Comparison of ENCODE assay signal across 13 mouse cellular contexts in the genomic region with DNA sequence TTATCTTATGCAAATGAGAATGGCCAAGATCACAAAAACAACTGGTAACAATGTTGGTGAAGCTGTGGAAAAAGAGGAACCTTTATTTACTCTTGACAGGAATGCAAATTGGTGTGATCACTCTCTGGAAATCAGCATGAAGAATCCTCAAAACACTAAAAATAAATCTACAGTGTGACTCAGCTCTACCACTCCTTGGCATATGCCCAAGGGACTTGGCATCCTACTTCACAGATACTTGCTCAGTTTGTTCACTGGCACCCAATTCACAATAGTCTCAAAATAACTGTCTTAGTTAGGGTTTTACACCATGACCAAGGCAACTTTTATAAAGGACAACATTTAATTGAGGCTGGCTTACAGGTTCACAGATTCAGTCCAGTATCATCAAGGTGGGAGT. TPM values are rescaled to one million over a fixed set of nuclear protein-coding genes. Genes with fewer than 3 reads are reported as not detected.
DNase-seq lines count a peak whose midpoint lies in the region; ATAC-seq lines count a peak whose summit lies in the region.
"Had no signal": no experiment of that assay in that cellular context is flagged by ENCODE, and none has a peak within 500 bp of the region (broad histone marks: within the 10 kb centered on the region; RNA-seq: fewer than 3 reads in every experiment).

No protein-coding gene starts in this region.

- ATAC-seq in liver, embryonic 11.5 days (replicated peaks; ENCODE audit: low FRiP score): no peak
- ATAC-seq: Patski had no signal

- H3K4me3 ChIP-seq in liver, embryonic 11.5 days (ENCODE audit: low read depth, low read length): no peak overlapping the region
- H3K4me3 ChIP-seq: forebrain, embryonic 10.5 days; heart, embryonic 15.5 days; kidney, embryonic 15.5 days; liver, embryonic 15.5 days had no signal

- peak; percentile 83 for DNase-seq in Muller cell, postnatal 12 days (ENCODE audit: inconsistent ontology term)
- DNase-seq in adrenal gland, postnatal 25 days: peak; percentile 56
- peak; percentile 21 to 44 for DNase-seq in frontal cortex, postnatal 14 days (ENCODE audit: low spot score in 2 of 2)
- DNase-seq in left cerebral cortex, postnatal 25 days (ENCODE audit: low spot score in 2 of 2): peak; percentile 77 to 95
- DNase-seq in gastrocnemius, adult 8-10 months (ENCODE audit: low spot score in 2 of 2): no peak
- no peak for DNase-seq in liver, embryonic 11.5 days (ENCODE audit: low spot score)
- DNase-seq in lung, postnatal 36 days: no peak
- DNase-seq in kidney, adult 9 months: no peak

- no peaks in the 10 kb centered on the region for H3K9me3 ChIP-seq in liver, embryonic 11.5 days (ENCODE audit: control insufficient read depth, low read length)
- H3K9me3 ChIP-seq: forebrain, embryonic 10.5 days; heart, embryonic 15.5 days; kidney, embryonic 15.5 days; liver, embryonic 15.5 days had no signal

- H3K4me2 ChIP-seq in liver, embryonic 11.5 days: no peak overlapping the region
- H3K4me2 ChIP-seq: heart, embryonic 15.5 days; kidney, embryonic 15.5 days; liver, embryonic 15.5 days had no signal

- no peaks in the 10 kb centered on the region for H3K36me3 ChIP-seq in liver, embryonic 11.5 days (ENCODE audit: control insufficient read depth, insufficient read depth, low read length)
- H3K36me3 ChIP-seq: forebrain, embryonic 10.5 days; heart, embryonic 15.5 days; kidney, embryonic 15.5 days; liver, embryonic 15.5 days had no signal

- no peak overlapping the region for H3K9ac ChIP-seq in liver, embryonic 11.5 days (ENCODE audit: low read depth, low read length)
- H3K9ac ChIP-seq: heart, embryonic 15.5 days; kidney, embryonic 15.5 days; liver, embryonic 15.5 days had no signal

- no peaks in the 10 kb centered on the region for H3K4me1 ChIP-seq in liver, embryonic 11.5 days (replicated peaks; ENCODE audit: control insufficient read depth, insufficient read depth, low read length)
- H3K4me1 ChIP-seq: forebrain, embryonic 10.5 days; heart, embryonic 15.5 days; kidney, embryonic 15.5 days; liver, embryonic 15.5 days had no signal

- H3K27me3 ChIP-seq in liver, embryonic 11.5 days (replicated peaks; ENCODE audit: control insufficient read depth, insufficient read depth, low read length): no peaks in the 10 kb centered on the region
- H3K27me3 ChIP-seq: heart, embryonic 15.5 days; kidney, embryonic 15.5 days; liver, embryonic 15.5 days had no signal

- no peak overlapping the region for H3K27ac ChIP-seq in liver, embryonic 11.5 days (ENCODE audit: low read depth, low read length)
- H3K27ac ChIP-seq: forebrain, embryonic 10.5 days; heart, embryonic 15.5 days; kidney, embryonic 15.5 days; liver, embryonic 15.5 days had no signal

- intact Hi-C loops in left cerebral cortex, postnatal 25 days (cut with DNase I): no loop called here

RNA-seq across cellular contexts. Expression of gene Tas2r138, which starts 5.7 kb away (rescaled TPM):
- not detected in 2 replicates for total RNA-seq in adrenal gland, postnatal 25 days (2021)
- total RNA-seq in left cerebral cortex, postnatal 25 days (2021): not detected
- not detected for total RNA-seq in gastrocnemius, adult 8-10 months (2022)
- polyA plus RNA-seq in liver, embryonic 11.5 days (2014; fragmentation: Nextera tagmentation; extraction: Ambion mirVana): not detected in 2 replicates
- polyA plus RNA-seq: forebrain, embryonic 10.5 days; heart, embryonic 15.5 days; kidney, embryonic 15.5 days; liver, embryonic 15.5 days; Patski had no signal

RNA-seq across cellular contexts. Expression of gene Mgam, which starts 21.2 kb away (rescaled TPM):
- 3.0 TPM in 2 replicates for total RNA-seq in adrenal gland, postnatal 25 days (2021)
- total RNA-seq in left cerebral cortex, postnatal 25 days (2021): not detected
- total RNA-seq in gastrocnemius, adult 8-10 months (2022): under 1 TPM; 0.07 to 0.43 (median 0.18) TPM
- polyA plus RNA-seq in liver, embryonic 11.5 days (2014; fragmentation: Nextera tagmentation; extraction: Ambion mirVana): 0.12 and 0.65 TPM in 2 replicates
- polyA plus RNA-seq: forebrain, embryonic 10.5 days; Patski had no signal

RNA-seq across cellular contexts. Expression of gene Clec5a, which starts 21.8 kb away (rescaled TPM):
- 0.52 and 1.1 TPM in 2 replicates for total RNA-seq in adrenal gland, postnatal 25 days (2021)
- under 1 TPM; 0.76 to 0.89 TPM for total RNA-seq in left cerebral cortex, postnatal 25 days (2021)
- total RNA-seq in gastrocnemius, adult 8-10 months (2022): under 1 TPM in 2 of 4 experiments, not detected in 2; 0.11 to 0.47 TPM
- 2.5 and 3.4 TPM in 2 replicates for polyA plus RNA-seq in liver, embryonic 11.5 days (2014; fragmentation: Nextera tagmentation; extraction: Ambion mirVana)
- polyA plus RNA-seq: Patski had no signal

RNA-seq across cellular contexts. Expression of gene Olfr460, which starts 38.1 kb away (rescaled TPM):
- not detected in 2 replicates for total RNA-seq in adrenal gland, postnatal 25 days (2021)
- not detected for total RNA-seq in left cerebral cortex, postnatal 25 days (2021)
- total RNA-seq in gastrocnemius, adult 8-10 months (2022): not detected
- polyA plus RNA-seq in liver, embryonic 11.5 days (2014; fragmentation: Nextera tagmentation; extraction: Ambion mirVana): not detected in 2 replicates
- polyA plus RNA-seq: forebrain, embryonic 10.5 days; heart, embryonic 15.5 days; kidney, embryonic 15.5 days; liver, embryonic 15.5 days; Patski had no signal

RNA-seq across cellular contexts. Expression of gene Olfr461, which starts 52.6 kb away (rescaled TPM):
- total RNA-seq in adrenal gland, postnatal 25 days (2021): not detected in 2 replicates
- not detected for total RNA-seq in left cerebral cortex, postnatal 25 days (2021)
- total RNA-seq in gastrocnemius, adult 8-10 months (2022): not detected
- polyA plus RNA-seq in liver, embryonic 11.5 days (2014; fragmentation: Nextera tagmentation; extraction: Ambion mirVana): 0.08 and 0.11 TPM in 2 replicates
- polyA plus RNA-seq: heart, embryonic 15.5 days; kidney, embryonic 15.5 days; liver, embryonic 15.5 days had no signal

Comparison
In these comparisons a context has a peak if more than half of its experiments do, and no peak if none do; other contexts are left out.
1. DNase-seq: peak in Muller cell, postnatal 12 days (single experiment), adrenal gland, postnatal 25 days (single experiment), frontal cortex, postnatal 14 days (2 of 2) and left cerebral cortex, postnatal 25 days (2 of 2); none in gastrocnemius, adult 8-10 months (0 of 2), liver, embryonic 11.5 days (single experiment), lung, postnatal 36 days (single experiment) and kidney, adult 9 months (single experiment).